Mouse (Mus musculus) kidney, adult 2 months (tissue): ENCODE measurements at regions not wholly inside any gene's neighbourhood (a gene's known extent, or its start where the extent isn't known, plus 50 kb on each side); places are given as distances from the start of the nearest gene placed in this dataset.

ENCODE experiments used
- DNase-seq: peaks from one replicate; pipeline ENCODE4 v3.0.0; 2021
- H3K27ac ChIP-seq: fragments of 200-500 bp; 2 replicates; pipeline ENCODE4 v1.5.1; 2012; ENCODE audit warnings: low read depth, low read length, control low read depth, inconsistent platforms; ENCODE audit not compliant: insufficient read depth
- H3K27me3 ChIP-seq: fragments of 200-500 bp; replicated peaks from 2 replicates; pipeline ENCODE4 v1.6.1; 2012; ENCODE audit warnings: mild to moderate bottlenecking, moderate library complexity, low read length, inconsistent platforms; ENCODE audit not compliant: control insufficient read depth, insufficient read depth
- H3K36me3 ChIP-seq: fragments of 200-500 bp; 2 replicates; pipeline ENCODE4 v1.6.1; 2012; ENCODE audit warnings: mild to moderate bottlenecking, moderate library complexity, low read length, inconsistent platforms; ENCODE audit not compliant: control insufficient read depth, insufficient read depth
- H3K4me1 ChIP-seq: fragments of 200-500 bp; 2 replicates; pipeline ENCODE4 v1.6.1; 2011; ENCODE audit warnings: low read length; ENCODE audit not compliant: control insufficient read depth, insufficient read depth
- H3K4me3 ChIP-seq: fragments of 200-500 bp; 2 replicates; pipeline ENCODE4 v1.5.1; 2011; ENCODE audit warnings: mild to moderate bottlenecking, low read depth, low read length, control low read depth; ENCODE audit not compliant: insufficient read depth
- CTCF ChIP-seq: fragments of 200-500 bp; conservative IDR thresholded peaks from 2 replicates; pipeline ENCODE4 v1.5.1; 2011; ENCODE audit warnings: low read depth, mild to moderate bottlenecking, control low read depth, low read length, moderate library complexity, mixed read lengths; ENCODE audit not compliant: insufficient read depth, insufficient read length
- POLR2A ChIP-seq: fragments of 200-500 bp; IDR thresholded peaks from one replicate; pipeline ENCODE4 v1.6.1; 2011; ENCODE audit warnings: low read depth, low read length, control low read depth
- WGBS: fragments of 180-500 bp; shearing (Covaris S2); methylation state at CpG from one replicate; pipeline ENCODE4 v1.1.7; 2018; 5-methylcytosine and 5-hydroxymethylcytosine counted together

- no peak overlapping the region for H3K4me3 ChIP-seq
- WGBS = 64% methylated on average over 1 of the region's 1 CpGs
- no peaks in the 10 kb centered on the region for H3K27me3 ChIP-seq
- H3K27ac ChIP-seq = no peak overlapping the region
- H3K4me1 ChIP-seq = no peaks in the 10 kb centered on the region
- no peaks in the 10 kb centered on the region for H3K36me3 ChIP-seq
- peak; percentile 9 for DNase-seq
- TF ChIP-seq CTCF = no peak
- no peak for TF ChIP-seq POLR2A
These were observed 639.0 kb upstream of the Slc8a1 start for GRCm38 (mm10) chr17:82377176-82377592.

- H3K27me3 ChIP-seq = no peaks in the 10 kb centered on the region
- no peak for TF ChIP-seq CTCF
- DNase-seq = no peak
These were observed 629.7 kb upstream of the Slc8a1 start for GRCm38 (mm10) chr17:82367876-82368275.

GRCm38 (mm10) chr17:82366001-82366400 is 627.8 kb upstream of the Slc8a1 start:
- Histone ChIP-seq H3K4me1 (no peaks in the 10 kb centered on the region), H3K36me3 (no peaks in the 10 kb centered on the region), H3K4me3 (no peak overlapping the region), H3K27me3 (no peaks in the 10 kb centered on the region), H3K27ac (no peak overlapping the region)
- no peak for TF ChIP-seq CTCF
- TF ChIP-seq POLR2A = no peak
- DNase-seq = no peak
- whole genome bisulfite sequencing = 81% methylated on average over 4 of the region's 4 CpGs

More at GRCm38 (mm10) chr17:82367876-82368275, 629.7 kb upstream of the Slc8a1 start:
- no peaks in the 10 kb centered on the region for H3K36me3 ChIP-seq
- H3K4me3 ChIP-seq = no peak overlapping the region
- no peaks in the 10 kb centered on the region for H3K4me1 ChIP-seq
- H3K27ac ChIP-seq = no peak overlapping the region

GRCm38 (mm10) chr17:82348636-82349035 is 610.5 kb upstream of the Slc8a1 start:
- Histone ChIP-seq H3K27ac (no peak overlapping the region), H3K27me3 (no peaks in the 10 kb centered on the region), H3K36me3 (no peaks in the 10 kb centered on the region), H3K4me1 (no peaks in the 10 kb centered on the region), H3K4me3 (no peak overlapping the region)
- DNase-seq = no peak
- TF ChIP-seq POLR2A = no peak
- no peak for TF ChIP-seq CTCF

- no peaks in the 10 kb centered on the region for H3K36me3 ChIP-seq
- no peak overlapping the region for H3K27ac ChIP-seq
- no peak for TF ChIP-seq CTCF
- no peak for TF ChIP-seq POLR2A
- no peak for DNase-seq
- H3K27me3 ChIP-seq = no peaks in the 10 kb centered on the region
- WGBS = 95% methylated on average over 5 of the region's 5 CpGs
- no peaks in the 10 kb centered on the region for H3K4me1 ChIP-seq
- H3K4me3 ChIP-seq = no peak overlapping the region
These were observed 593.3 kb upstream of the Slc8a1 start for GRCm38 (mm10) chr17:82331429-82331828.

GRCm38 (mm10) chr17:82312191-82312590 is 574.0 kb upstream of the Slc8a1 start:
- DNase-seq = no peak
- no peaks in the 10 kb centered on the region for H3K4me1 ChIP-seq
- no peak overlapping the region for H3K4me3 ChIP-seq
- TF ChIP-seq POLR2A (no peak), CTCF (no peak)
- H3K27me3 ChIP-seq = no peaks in the 10 kb centered on the region
- WGBS = 87% methylated on average over 5 of the region's 5 CpGs
- H3K36me3 ChIP-seq = no peaks in the 10 kb centered on the region
- no peak overlapping the region for H3K27ac ChIP-seq

- DNase-seq = no peak
- no peaks in the 10 kb centered on the region for H3K4me1 ChIP-seq
- TF ChIP-seq POLR2A (no peak), CTCF (no peak)
- no peak overlapping the region for H3K4me3 ChIP-seq
- no peaks in the 10 kb centered on the region for H3K27me3 ChIP-seq
- H3K27ac ChIP-seq = no peak overlapping the region
- no peaks in the 10 kb centered on the region for H3K36me3 ChIP-seq
These were observed 568.2 kb upstream of the Slc8a1 start for GRCm38 (mm10) chr17:82306347-82306746.

GRCm38 (mm10) chr17:82277728-82278127 is 539.6 kb upstream of the Slc8a1 start:
- TF ChIP-seq POLR2A = no peak
- no peak for DNase-seq
- 83% methylated on average over 3 of the region's 3 CpGs for WGBS
- Histone ChIP-seq H3K4me3 (no peak overlapping the region), H3K27ac (no peak overlapping the region), H3K4me1 (no peaks in the 10 kb centered on the region), H3K27me3 (no peaks in the 10 kb centered on the region), H3K36me3 (no peaks in the 10 kb centered on the region)
